Mouse (Mus musculus) gastrocnemius, postnatal 10 days (tissue): ENCODE data around the gene Lrp4. TPM values are rescaled to one million over a fixed set of nuclear protein-coding genes. Genes with fewer than 3 reads are reported as not detected.
"Not testable (repeated sequence)": the region's sequence is repeated elsewhere in the genome, so short reads cannot be mapped to it uniquely, and the experiment has no call there.

Experiments used
- DNase-seq: peaks from one replicate; pipeline ENCODE4 v3.0.0; 2021; ENCODE audit warnings: mixed read lengths
- total RNA-seq, 2 experiments: library from RNA; stranded (reverse); gene quantifications; 2 replicates each; pipeline ENCODE4 v1.2.3; 2021

Lrp4 gene
- total RNA-seq, 2 experiments from 2014 or later: 20.9 to 25.7 TPM

DNA sequence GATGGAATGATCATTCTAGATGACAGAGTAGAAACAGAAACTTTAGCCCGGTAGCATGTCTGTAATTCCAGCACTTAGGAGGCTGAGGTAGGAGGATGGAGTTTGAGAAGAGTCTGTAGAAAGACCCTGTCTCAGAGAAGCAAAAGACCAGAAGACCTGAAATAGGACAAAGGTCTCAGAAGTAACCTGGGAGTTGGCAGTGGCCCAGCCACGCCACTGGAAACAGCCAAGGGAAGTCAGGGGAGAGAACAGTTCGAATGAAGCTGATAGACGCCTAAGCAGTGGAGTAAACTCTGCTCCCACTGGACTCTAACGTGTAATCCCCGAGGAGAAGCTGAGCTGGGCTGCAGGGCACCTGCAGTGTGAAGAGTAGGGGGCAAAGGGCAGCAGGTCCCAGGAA is 27.9 kb downstream of the Lrp4 start:
- DNase-seq: no peak

DNA sequence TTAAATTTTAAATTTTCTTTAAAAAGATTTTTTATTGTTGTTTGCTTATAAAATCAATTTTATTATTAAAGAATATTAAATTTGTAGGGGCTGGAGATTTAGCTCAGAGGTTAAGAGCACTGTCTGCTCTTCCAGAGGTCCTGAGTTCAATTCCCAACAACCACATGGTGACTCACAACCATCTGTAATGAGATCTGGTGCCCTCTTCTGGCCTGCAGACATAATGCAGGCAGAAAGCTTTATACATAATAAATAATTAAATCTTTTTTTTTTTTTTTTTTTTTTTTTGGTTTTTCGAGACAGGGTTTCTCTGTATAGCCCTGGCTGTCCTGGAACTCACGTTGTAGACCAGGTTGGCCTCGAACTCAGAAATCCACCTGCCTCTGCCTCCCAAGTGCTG is 30.0 kb downstream of the Lrp4 start:
- DNase-seq: not testable (repeated sequence)

DNA sequence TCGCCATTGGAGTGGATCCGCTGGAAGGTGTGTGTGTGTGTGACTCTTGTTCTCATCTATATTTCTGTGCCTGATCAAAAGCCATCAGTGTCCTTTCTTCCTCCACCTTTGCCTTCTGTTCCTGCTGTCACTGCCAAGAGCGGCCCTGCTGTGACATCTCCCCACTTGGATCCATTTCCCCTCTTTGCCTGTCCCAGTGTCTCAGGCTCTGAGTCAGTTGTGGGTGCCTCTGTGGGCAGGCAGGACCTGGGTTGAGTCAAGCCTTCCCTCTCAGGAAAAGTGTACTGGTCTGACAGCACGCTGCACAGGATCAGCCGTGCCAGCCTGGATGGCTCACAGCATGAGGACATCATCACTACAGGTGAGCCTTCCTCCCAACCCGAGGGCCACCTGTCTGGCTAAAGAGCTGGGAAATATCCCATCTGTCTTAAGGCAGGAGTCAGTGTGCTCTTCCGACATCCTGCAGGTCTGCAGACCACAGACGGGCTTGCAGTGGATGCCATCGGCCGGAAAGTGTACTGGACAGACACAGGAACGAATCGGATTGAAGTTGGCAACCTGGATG is 34.8 kb downstream of the Lrp4 start:
- no peak for DNase-seq

DNA sequence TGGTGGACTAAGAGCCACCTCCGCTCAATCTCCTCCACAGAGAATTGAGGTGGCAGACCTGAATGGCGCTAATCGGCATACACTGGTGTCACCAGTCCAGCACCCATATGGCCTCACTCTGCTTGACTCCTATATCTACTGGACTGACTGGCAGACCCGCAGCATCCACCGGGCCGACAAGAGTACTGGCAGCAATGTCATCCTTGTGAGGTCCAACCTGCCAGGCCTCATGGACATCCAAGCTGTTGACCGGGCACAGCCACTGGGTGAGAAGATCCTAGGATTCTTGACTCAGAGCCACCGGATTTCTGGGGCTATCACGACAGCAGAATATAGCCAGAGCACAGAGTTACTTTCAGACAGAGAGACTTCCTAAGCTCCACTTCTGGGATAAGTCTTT is 36.7 kb downstream of the Lrp4 start:
- no peak for DNase-seq

DNA sequence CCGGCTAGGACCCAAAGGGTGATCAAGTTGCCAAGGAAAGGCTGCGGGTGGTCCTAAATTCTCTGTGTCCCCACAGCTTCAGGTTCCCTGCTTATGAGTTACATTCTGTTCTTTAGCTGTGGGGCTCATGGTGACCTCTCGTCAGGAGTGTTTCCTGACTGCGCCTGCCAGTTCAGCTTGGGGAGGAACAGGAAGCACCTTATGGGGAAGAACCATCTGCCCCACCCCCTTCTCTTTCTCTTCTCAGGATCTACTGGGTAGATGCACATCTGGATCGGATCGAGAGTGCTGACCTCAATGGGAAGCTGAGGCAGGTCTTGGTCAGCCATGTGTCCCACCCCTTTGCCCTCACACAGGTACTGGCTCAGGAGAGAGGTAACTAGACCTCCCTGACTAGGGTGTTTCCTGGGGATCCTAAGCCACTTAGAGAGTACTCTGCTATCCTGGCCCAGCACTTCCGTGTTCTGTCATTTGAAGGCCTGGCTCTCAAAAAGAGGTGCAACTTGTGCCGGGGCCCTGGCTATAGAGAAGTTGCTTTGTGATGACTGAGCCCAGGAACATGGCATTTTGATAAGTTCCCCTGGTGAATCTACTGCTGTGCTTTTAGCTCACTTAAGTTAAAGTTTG is 40.9 kb downstream of the Lrp4 start:
- no peak for DNase-seq

DNA sequence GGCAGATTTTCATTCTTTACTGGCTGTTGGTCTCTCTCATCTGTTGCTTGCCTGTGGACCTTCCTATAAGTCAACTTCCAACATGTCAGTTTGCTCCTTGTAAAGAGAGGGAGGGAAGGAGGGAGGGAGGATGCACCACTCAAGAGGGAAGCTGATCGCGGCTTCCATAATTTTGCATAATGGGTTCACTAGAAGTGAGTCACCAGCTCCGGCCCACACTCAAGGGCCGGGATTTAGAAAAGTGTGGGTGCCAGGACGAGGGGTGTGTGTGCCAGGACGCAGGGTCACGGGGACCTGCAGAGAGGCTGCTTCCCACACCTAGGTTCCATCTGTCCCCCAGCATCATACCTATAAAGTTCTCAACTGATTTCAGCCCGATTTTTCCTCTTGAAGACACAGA is 50.8 kb downstream of the Lrp4 start:
- no peak for DNase-seq

DNA sequence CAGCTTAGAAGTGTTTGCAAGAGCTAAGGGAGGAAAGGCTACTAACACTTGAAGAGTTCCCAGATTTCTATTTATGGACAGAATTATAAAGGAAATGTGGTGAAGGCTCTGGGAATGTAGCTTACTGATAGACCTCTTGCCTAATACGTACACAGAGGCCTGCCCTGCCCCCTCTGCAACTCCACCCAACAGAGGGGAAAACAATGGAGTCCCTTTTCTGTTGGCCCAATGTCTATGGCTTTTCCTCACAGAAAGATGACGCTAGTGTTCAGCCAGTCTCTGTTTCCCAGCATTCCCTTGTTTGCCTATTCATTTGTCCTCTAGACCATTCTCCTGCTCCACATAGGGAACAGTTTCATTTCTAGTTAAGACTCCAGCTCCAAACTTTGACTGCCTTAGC is 59.9 kb downstream of the Lrp4 start:
- DNase-seq: no peak

DNA sequence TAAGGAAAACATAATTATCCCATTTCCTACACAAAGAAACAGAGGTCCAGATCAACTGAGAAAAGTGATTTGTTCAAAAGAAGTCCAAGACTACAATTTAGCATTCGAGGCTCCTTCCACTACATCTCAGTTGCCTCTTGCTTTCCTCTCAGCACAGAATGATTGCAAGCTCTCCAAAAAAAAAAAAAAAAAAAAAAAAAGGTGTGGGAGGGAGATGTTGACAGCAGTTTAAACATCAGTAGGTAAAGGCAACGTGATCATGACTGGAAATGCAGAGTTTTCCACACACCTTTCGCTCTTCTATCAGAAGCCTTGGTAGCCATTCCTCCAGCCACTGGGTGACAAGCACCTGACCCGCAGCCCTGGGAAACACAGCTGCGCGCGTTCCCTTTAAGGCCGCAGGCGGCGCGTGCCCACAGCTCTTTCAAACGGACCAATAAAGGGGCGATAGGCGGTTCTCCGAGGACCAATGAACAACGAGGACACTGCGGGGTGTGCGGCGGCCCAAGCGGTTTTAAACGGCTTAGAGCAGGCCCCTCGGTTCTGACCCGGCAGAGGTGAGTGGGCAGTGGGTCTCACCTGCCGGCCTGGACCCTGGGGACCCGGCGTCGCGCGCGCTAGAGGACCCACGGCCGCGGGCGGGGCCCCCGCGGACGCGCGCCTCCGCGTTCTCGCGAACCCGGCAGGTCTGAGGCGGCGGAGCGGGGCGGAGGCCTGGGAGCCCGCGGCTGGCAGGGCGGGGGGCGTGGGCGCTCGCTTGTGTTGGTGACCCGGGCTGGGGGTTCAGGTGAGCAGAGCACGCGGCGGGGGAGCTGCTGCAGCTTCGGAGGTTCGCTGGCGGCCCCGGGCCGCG is 69.2 kb downstream of the Lrp4 start, which contains the start of gene Ckap5:
Ckap5 (plus strand) TSS at position 469 of the 853 bp plus-strand sequence.
- DNase-seq: peak; percentile 87

DNA sequence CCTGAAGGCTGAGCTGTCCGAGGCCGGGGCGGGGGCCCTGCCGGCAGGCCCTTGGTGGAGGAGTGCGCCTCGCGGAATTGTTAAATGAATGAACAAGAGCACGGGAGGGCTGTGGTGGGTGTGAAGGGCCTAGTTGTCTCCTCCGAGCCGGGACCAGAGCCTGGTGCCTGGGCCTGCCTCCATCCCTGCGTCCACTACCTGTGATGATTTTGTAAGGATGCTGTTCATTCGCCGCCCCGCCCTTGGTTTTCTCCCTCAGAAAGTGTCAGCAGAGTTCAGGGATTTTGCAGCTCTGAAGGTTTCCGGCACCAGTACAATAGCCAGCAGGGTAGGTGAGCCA is 69.8 kb downstream of the Lrp4 start:
- DNase-seq: no peak

DNA sequence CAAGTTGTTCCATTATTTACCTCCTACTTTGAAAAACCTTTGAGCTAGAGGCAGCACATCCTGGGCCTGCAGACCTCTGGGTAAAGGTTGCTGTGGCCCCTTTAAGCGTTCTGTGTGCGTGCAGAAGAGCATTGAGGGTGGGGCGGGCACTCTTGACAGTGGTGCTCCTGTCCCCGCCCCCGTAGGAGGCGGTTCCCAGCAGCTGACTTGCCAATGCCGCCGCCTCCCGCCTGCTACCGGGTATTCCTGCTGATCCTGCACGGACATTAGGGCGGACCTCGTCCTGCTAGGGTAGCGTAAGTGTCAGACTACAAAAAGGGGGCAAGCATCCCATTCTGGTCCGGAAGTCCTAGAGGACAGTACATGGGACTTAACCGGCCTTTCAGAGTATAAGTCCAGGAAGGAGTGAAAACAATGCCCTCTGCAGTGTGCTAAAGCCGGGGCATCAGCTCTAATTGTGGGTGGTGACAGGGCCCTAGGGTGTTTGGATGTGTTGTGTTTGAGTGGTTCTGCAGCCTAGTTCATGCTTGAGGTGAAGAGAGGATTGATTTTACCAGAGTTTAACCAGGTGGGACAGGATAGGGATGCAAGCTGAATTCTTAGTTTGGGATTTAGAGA is 80.4 kb downstream of the Lrp4 start:
- peak; percentile 80 for DNase-seq

Other genes with a start within 250 kb of the Lrp4 start
- gene Ddb2, start 220.5 kb upstream of the Lrp4 start, total RNA-seq: 1 to 10 TPM; 4.2 to 7.6 TPM
- 100 to 1,000 TPM; 288 to 337 TPM for gene Pacsin3, start 201.6 kb upstream of the Lrp4 start, total RNA-seq
- gene Arfgap2, start 192.5 kb upstream of the Lrp4 start, total RNA-seq: 10 to 100 TPM; 77.1 to 84.3 TPM
- 10 to 100 TPM; 12.0 to 12.2 TPM for gene 1110051M20Rik, start 12.8 kb upstream of the Lrp4 start, total RNA-seq
- gene Ckap5, start 69.3 kb downstream of the Lrp4 start, total RNA-seq: 10 to 100 TPM; 41.5 to 48.1 TPM
- gene F2, start 178.9 kb downstream of the Lrp4 start, total RNA-seq: 1 to 10 TPM in 1 of 2 experiments, under 1 TPM in 1; 0.16 to 1.1 TPM
- gene Zfp408, start 192.3 kb downstream of the Lrp4 start, total RNA-seq: 1 to 10 TPM; 5.9 to 6.4 TPM
- gene Arhgap1, start 192.3 kb downstream of the Lrp4 start, total RNA-seq: 10 to 100 TPM; 23.6 to 28.1 TPM